Mouse (Mus musculus): Measurements from ENCODE around the gene Abcc12.

DNA sequence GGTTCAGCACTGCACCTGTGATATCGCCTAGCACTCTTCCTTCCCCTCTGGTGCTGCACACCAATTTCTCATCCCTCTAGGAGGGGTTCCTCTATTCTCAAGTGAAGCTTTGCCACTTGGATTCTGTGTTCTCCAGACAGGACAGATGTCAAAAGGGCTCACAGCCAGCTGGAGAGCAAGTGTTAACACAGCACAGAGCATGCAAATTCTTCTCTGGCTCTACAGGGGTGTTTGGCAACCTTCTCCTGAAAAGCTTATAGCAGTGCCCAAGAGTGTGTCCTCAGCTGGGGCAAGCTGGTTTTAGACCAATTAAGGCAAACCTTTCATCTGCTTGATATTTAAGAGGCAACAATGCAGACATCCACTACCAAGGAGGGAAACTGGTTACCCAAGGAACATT, 66.3 kb downstream of the Abcc12 start:
- no peak for TF ChIP-seq CTCF (conservative IDR thresholded peaks at IDR 0.05 in 1 of 2, IDR thresholded peaks at IDR 0.05 in 1 of 2; ENCODE audit: low read depth in 2 of 2, low read length in 2 of 2)
- no peak for TF ChIP-seq JUND (conservative IDR thresholded peaks at IDR 0.05; ENCODE audit: low read depth, low read length)
